Mouse (Mus musculus) hindbrain, embryonic 13.5 days (tissue): ENCODE measurements at regions not wholly inside any gene's neighbourhood (a gene's known extent, or its start where the extent isn't known, plus 50 kb on each side); places are given as distances from the start of the nearest gene placed in this dataset.

ENCODE experiments used
- ATAC-seq: fragments of 200-750 bp; cut with Nextera tagmentation; 2 replicates; pipeline ENCODE4 v1.8.0; 2017; ENCODE audit warnings: moderate TSS enrichment; ENCODE audit not compliant: low FRiP score
- H3K27ac ChIP-seq: fragments of 300-500 bp; sonication (generic); 2 replicates; pipeline ENCODE4 v1.5.1; 2015; ENCODE audit warnings: inconsistent platforms, mild to moderate bottlenecking, moderate library complexity
- H3K27me3 ChIP-seq: fragments of 300-500 bp; sonication (generic); 2 replicates; pipeline ENCODE4 v1.6.1; 2015; ENCODE audit warnings: mild to moderate bottlenecking, inconsistent platforms
- H3K36me3 ChIP-seq: fragments of 300-500 bp; sonication (generic); 2 replicates; pipeline ENCODE4 v1.6.1; 2015; ENCODE audit warnings: mild to moderate bottlenecking, inconsistent platforms
- H3K4me1 ChIP-seq: fragments of 300-500 bp; sonication (generic); replicated peaks from 2 replicates; pipeline ENCODE4 v1.6.1; 2015; ENCODE audit warnings: inconsistent platforms
- H3K4me2 ChIP-seq: fragments of 300-500 bp; sonication (generic); 2 replicates; pipeline ENCODE4 v1.6.1; 2015; ENCODE audit warnings: inconsistent platforms, mild to moderate bottlenecking, moderate library complexity
- H3K4me3 ChIP-seq: fragments of 300-500 bp; sonication (generic); 2 replicates; pipeline ENCODE4 v1.5.1; 2015; ENCODE audit warnings: mild to moderate bottlenecking, inconsistent platforms
- H3K9ac ChIP-seq: fragments of 300-500 bp; sonication (generic); 2 replicates; pipeline ENCODE4 v1.6.1; 2015; ENCODE audit warnings: mild to moderate bottlenecking, inconsistent platforms
- H3K9me3 ChIP-seq: fragments of 300-500 bp; sonication (generic); 2 replicates; pipeline ENCODE4 v1.6.1; 2016; ENCODE audit warnings: inconsistent platforms
- WGBS: fragments of 180-500 bp; shearing (Covaris S2); methylation state at CpG from one replicate; pipeline ENCODE4 v1.1.7; 2015; 5-methylcytosine and 5-hydroxymethylcytosine counted together

GRCm38 (mm10) chr8:23560836-23561235, 1149.7 kb downstream of the Mrps31 start:
- H3K27me3 ChIP-seq: peaks cover 9% of the 10 kb centered on the region; the same call in 1 of the 2 replicates
- no peak overlapping the region for H3K9ac ChIP-seq
- no peak for ATAC-seq
- WGBS: 86% methylated on average over 5 of the region's 5 CpGs
- no peak overlapping the region for H3K27ac ChIP-seq
- H3K4me3 ChIP-seq: no peak overlapping the region
- no peaks in the 10 kb centered on the region for H3K36me3 ChIP-seq
- no peak overlapping the region for H3K4me2 ChIP-seq
- H3K9me3 ChIP-seq: no peaks in the 10 kb centered on the region
- peaks cover 22% of the 10 kb centered on the region for H3K4me1 ChIP-seq

- Histone ChIP-seq H3K27ac (no peak overlapping the region), H3K4me1 (peaks cover 22% of the 10 kb centered on the region), H3K4me2 (peak overlapping the region; percentile 48), H3K4me3 (no peak overlapping the region), H3K36me3 (no peaks in the 10 kb centered on the region), H3K27me3 (peaks cover 9% of the 10 kb centered on the region; the same call in 1 of the 2 replicates), H3K9ac (no peak overlapping the region), H3K9me3 (no peaks in the 10 kb centered on the region)
- WGBS: 13% methylated on average over 8 of the region's 8 CpGs
- ATAC-seq: no peak
Observed at GRCm38 (mm10) chr8:23561683-23562385, 1150.7 kb downstream of the Mrps31 start.

- Histone ChIP-seq H3K9ac (no peak overlapping the region), H3K9me3 (no peaks in the 10 kb centered on the region), H3K4me3 (no peak overlapping the region), H3K4me2 (peak overlapping the region; percentile 48), H3K4me1 (peaks cover 22% of the 10 kb centered on the region), H3K27me3 (peaks cover 9% of the 10 kb centered on the region; the same call in 1 of the 2 replicates), H3K36me3 (no peaks in the 10 kb centered on the region), H3K27ac (no peak overlapping the region)
- no peak for ATAC-seq
- WGBS: 9% methylated on average over 9 of the region's 9 CpGs
Observed at GRCm38 (mm10) chr8:23562504-23562903, 1151.3 kb downstream of the Mrps31 start.

GRCm38 (mm10) chr8:23563065-23564020, 1152.2 kb downstream of the Mrps31 start:
- Histone ChIP-seq H3K36me3 (no peaks in the 10 kb centered on the region), H3K9me3 (no peaks in the 10 kb centered on the region), H3K4me3 (peak overlapping the region; percentile 16; the same call in 1 of the 2 replicates), H3K4me2 (peak overlapping the region; percentile 48), H3K4me1 (peaks cover 22% of the 10 kb centered on the region), H3K9ac (no peak overlapping the region), H3K27me3 (peaks cover 9% of the 10 kb centered on the region; the same call in 1 of the 2 replicates), H3K27ac (no peak overlapping the region)
- WGBS: 4% methylated on average over 17 of the region's 18 CpGs
- ATAC-seq: peak; percentile 66; the same call in 1 of the 2 replicates

GRCm38 (mm10) chr8:23567906-23568305, 1156.7 kb downstream of the Mrps31 start:
- Histone ChIP-seq H3K27me3 (peaks cover 6% of the 10 kb centered on the region; the same call in 1 of the 2 replicates), H3K27ac (no peak overlapping the region), H3K4me1 (peaks cover 7% of the 10 kb centered on the region), H3K4me3 (no peak overlapping the region), H3K36me3 (no peaks in the 10 kb centered on the region), H3K9me3 (no peaks in the 10 kb centered on the region), H3K4me2 (no peak overlapping the region), H3K9ac (no peak overlapping the region)
- no peak for ATAC-seq
- WGBS: 88% methylated on average over 3 of the region's 3 CpGs

GRCm38 (mm10) chr8:23571338-23571737, 1154.3 kb downstream of the Adam3 start:
- ATAC-seq: no peak
- WGBS: 90% methylated on average over 1 of the region's 1 CpGs
- no peak overlapping the region for H3K27ac ChIP-seq
- no peaks in the 10 kb centered on the region for H3K4me1 ChIP-seq
- no peak overlapping the region for H3K9ac ChIP-seq
- H3K36me3 ChIP-seq: no peaks in the 10 kb centered on the region
- no peaks in the 10 kb centered on the region for H3K9me3 ChIP-seq
- no peaks in the 10 kb centered on the region for H3K27me3 ChIP-seq
- H3K4me3 ChIP-seq: no peak overlapping the region
- H3K4me2 ChIP-seq: no peak overlapping the region

GRCm38 (mm10) chr8:23580106-23580505, 1145.5 kb downstream of the Adam3 start:
- no peaks in the 10 kb centered on the region for H3K36me3 ChIP-seq
- no peaks in the 10 kb centered on the region for H3K4me1 ChIP-seq
- no peaks in the 10 kb centered on the region for H3K9me3 ChIP-seq
- H3K9ac ChIP-seq: no peak overlapping the region
- H3K27ac ChIP-seq: no peak overlapping the region
- H3K4me3 ChIP-seq: no peak overlapping the region
- no peak overlapping the region for H3K4me2 ChIP-seq
- no peak for ATAC-seq
- no peaks in the 10 kb centered on the region for H3K27me3 ChIP-seq
- 87% methylated on average over 4 of the region's 4 CpGs for WGBS

- no peaks in the 10 kb centered on the region for H3K36me3 ChIP-seq
- no peak for ATAC-seq
- H3K27me3 ChIP-seq: no peaks in the 10 kb centered on the region
- no peaks in the 10 kb centered on the region for H3K4me1 ChIP-seq
- no peaks in the 10 kb centered on the region for H3K9me3 ChIP-seq
- H3K27ac ChIP-seq: no peak overlapping the region
- H3K4me2 ChIP-seq: no peak overlapping the region
- 91% methylated on average over 2 of the region's 2 CpGs for WGBS
- no peak overlapping the region for H3K4me3 ChIP-seq
- H3K9ac ChIP-seq: no peak overlapping the region
Observed at GRCm38 (mm10) chr8:23580701-23581100, 1145.0 kb downstream of the Adam3 start.
